Mouse (Mus musculus): Measurements from ENCODE around the gene Ccn5. TPM values are rescaled to one million over a fixed set of nuclear protein-coding genes. Genes with fewer than 3 reads are reported as not detected.

Gene Ccn5
- total and polyA plus RNA-seq, 3 experiments, result not detected

DNA sequence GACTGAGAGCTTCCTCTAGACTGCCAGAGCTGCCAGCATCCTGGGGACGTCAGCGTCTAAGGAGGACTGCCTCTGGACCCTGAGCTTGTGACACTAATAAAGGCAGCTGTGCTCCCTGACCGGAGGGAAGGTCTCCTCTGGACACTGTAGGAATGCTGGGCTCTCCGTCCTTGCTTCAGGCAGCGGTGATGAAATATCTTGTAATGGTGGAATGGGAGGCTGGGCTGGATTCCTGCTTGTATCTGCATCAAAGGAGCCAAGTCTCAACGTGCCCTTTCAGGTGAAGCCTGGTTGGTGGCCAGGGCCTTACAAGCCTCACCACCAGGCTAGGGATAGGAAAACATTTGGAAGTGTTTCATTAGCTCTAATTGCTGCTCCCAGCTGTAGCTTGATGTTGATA, 33.6 kb upstream of the Ccn5 start:
- no peak overlapping the region for H3K4me3 ChIP-seq (ENCODE audit: low read depth, low read length)
- peaks cover 5% of the 10 kb centered on the region for H3K27me3 ChIP-seq (ENCODE audit: insufficient read depth, low read length)
- no peaks in the 10 kb centered on the region for H3K36me3 ChIP-seq (replicated peaks)
- TF ChIP-seq TAL1 (conservative IDR thresholded peaks at IDR 0.05; ENCODE audit: low read depth, low read length), result no peak
- no peak for TF ChIP-seq GATA2 (IDR thresholded peaks at IDR 0.05; ENCODE audit: borderline replicate concordance, low read depth, low read length)
- no peak for TF ChIP-seq POLR2AphosphoS5 (IDR thresholded peaks at IDR 0.05; ENCODE audit: insufficient replicate concordance, low read depth, low read length)
- TF ChIP-seq CTCF (IDR thresholded peaks at IDR 0.05; ENCODE audit: low read depth, low read length), result no peak
- TF ChIP-seq GATA1 (IDR thresholded peaks at IDR 0.05; ENCODE audit: borderline replicate concordance, low read length), result no peak
- no peaks in the 10 kb centered on the region for H3K9me3 ChIP-seq (replicated peaks)
- H3K4me1 ChIP-seq (ENCODE audit: insufficient read depth, low read depth, low read length), result no peaks in the 10 kb centered on the region
- ATAC-seq (ENCODE audit: extremely low read depth, insufficient number of reproducible peaks, low FRiP score, poor library complexity, severe bottlenecking) (no peak), DNase-seq (ENCODE audit: low spot score) (no peak)

- H3K27me3 ChIP-seq (ENCODE audit: insufficient read depth, low read length), result peaks cover 5% of the 10 kb centered on the region
- H3K36me3 ChIP-seq (replicated peaks), result no peaks in the 10 kb centered on the region
- H3K9me3 ChIP-seq (replicated peaks), result no peaks in the 10 kb centered on the region
- ATAC-seq (ENCODE audit: extremely low read depth, insufficient number of reproducible peaks, low FRiP score, poor library complexity, severe bottlenecking) (peak; percentile 22; the same call in 1 of the 2 replicates), DNase-seq (ENCODE audit: low spot score) (peak; percentile 66)
- no peak overlapping the region for H3K4me3 ChIP-seq (ENCODE audit: low read depth, low read length)
- TF ChIP-seq CTCF (IDR thresholded peaks at IDR 0.05; ENCODE audit: low read depth, low read length) (peak; percentile 64), GATA1 (IDR thresholded peaks at IDR 0.05; ENCODE audit: borderline replicate concordance, low read length) (no peak), POLR2AphosphoS5 (IDR thresholded peaks at IDR 0.05; ENCODE audit: insufficient replicate concordance, low read depth, low read length) (no peak)
- no peaks in the 10 kb centered on the region for H3K4me1 ChIP-seq (ENCODE audit: insufficient read depth, low read depth, low read length)
Observed at GRCm38 (mm10) chr2:163787709-163788108, 33.0 kb upstream of the Ccn5 start.

- TF ChIP-seq TAL1 (conservative IDR thresholded peaks at IDR 0.05; ENCODE audit: low read depth, low read length), result no peak
- TF ChIP-seq GATA1 (IDR thresholded peaks at IDR 0.05; ENCODE audit: borderline replicate concordance, low read length), result no peak
- no peak for TF ChIP-seq POLR2AphosphoS5 (IDR thresholded peaks at IDR 0.05; ENCODE audit: insufficient replicate concordance, low read depth, low read length)
- no peak for TF ChIP-seq GATA2 (IDR thresholded peaks at IDR 0.05; ENCODE audit: borderline replicate concordance, low read depth, low read length)
- no peak for TF ChIP-seq CTCF (IDR thresholded peaks at IDR 0.05; ENCODE audit: low read depth, low read length)
- H3K9me3 ChIP-seq (replicated peaks), result no peaks in the 10 kb centered on the region
- ATAC-seq (ENCODE audit: extremely low read depth, insufficient number of reproducible peaks, low FRiP score, poor library complexity, severe bottlenecking), result no peak
- H3K27me3 ChIP-seq (ENCODE audit: insufficient read depth, low read length), result peaks cover 5% of the 10 kb centered on the region
- no peaks in the 10 kb centered on the region for H3K36me3 ChIP-seq (replicated peaks)
- peak; percentile 10 for DNase-seq (ENCODE audit: low spot score)
- H3K4me3 ChIP-seq (ENCODE audit: low read depth, low read length), result no peak overlapping the region
- no peaks in the 10 kb centered on the region for H3K4me1 ChIP-seq (ENCODE audit: insufficient read depth, low read depth, low read length)
Observed at GRCm38 (mm10) chr2:163788484-163788883, 32.2 kb upstream of the Ccn5 start.

- no peak overlapping the region for H3K4me3 ChIP-seq (ENCODE audit: low read depth, low read length)
- no peaks in the 10 kb centered on the region for H3K36me3 ChIP-seq (replicated peaks)
- no peak for TF ChIP-seq GATA1 (IDR thresholded peaks at IDR 0.05; ENCODE audit: borderline replicate concordance, low read length)
- TF ChIP-seq POLR2AphosphoS5 (IDR thresholded peaks at IDR 0.05; ENCODE audit: insufficient replicate concordance, low read depth, low read length), result no peak
- TF ChIP-seq TAL1 (conservative IDR thresholded peaks at IDR 0.05; ENCODE audit: low read depth, low read length), result no peak
- no peak for TF ChIP-seq CTCF (IDR thresholded peaks at IDR 0.05; ENCODE audit: low read depth, low read length)
- no peak for TF ChIP-seq GATA2 (IDR thresholded peaks at IDR 0.05; ENCODE audit: borderline replicate concordance, low read depth, low read length)
- H3K27me3 ChIP-seq (ENCODE audit: insufficient read depth, low read length), result peaks cover 3% of the 10 kb centered on the region
- no peaks in the 10 kb centered on the region for H3K9me3 ChIP-seq (replicated peaks)
- DNase-seq (ENCODE audit: low spot score) (no peak), ATAC-seq (ENCODE audit: extremely low read depth, insufficient number of reproducible peaks, low FRiP score, poor library complexity, severe bottlenecking) (no peak)
- no peaks in the 10 kb centered on the region for H3K4me1 ChIP-seq (ENCODE audit: insufficient read depth, low read depth, low read length)
Observed at GRCm38 (mm10) chr2:163798411-163798810, 22.2 kb upstream of the Ccn5 start.

DNA sequence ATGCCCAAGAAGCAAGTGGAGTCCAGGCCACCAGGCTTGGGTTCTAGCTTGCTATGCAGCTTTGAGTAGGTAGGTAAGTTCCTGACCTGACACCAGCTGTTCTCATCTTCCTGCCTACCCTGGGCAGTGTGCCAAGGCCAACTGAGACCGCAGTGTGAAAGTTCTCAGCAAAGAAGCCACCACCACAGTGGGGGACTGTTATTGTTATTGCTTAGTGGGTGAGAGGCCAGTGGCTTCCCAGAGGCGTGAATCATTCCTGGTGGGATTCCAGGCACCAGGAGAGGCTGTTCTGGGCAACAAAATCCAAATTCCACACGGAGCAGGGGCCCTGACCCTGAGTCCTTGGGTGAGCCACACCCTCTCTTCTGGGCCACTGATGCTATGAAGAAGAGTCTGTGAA, 19.8 kb upstream of the Ccn5 start:
- no peak for TF ChIP-seq TAL1 (conservative IDR thresholded peaks at IDR 0.05; ENCODE audit: low read depth, low read length)
- TF ChIP-seq CTCF (IDR thresholded peaks at IDR 0.05; ENCODE audit: low read depth, low read length), result no peak
- no peak for TF ChIP-seq GATA1 (IDR thresholded peaks at IDR 0.05; ENCODE audit: borderline replicate concordance, low read length)
- no peak for TF ChIP-seq POLR2AphosphoS5 (IDR thresholded peaks at IDR 0.05; ENCODE audit: insufficient replicate concordance, low read depth, low read length)
- TF ChIP-seq GATA2 (IDR thresholded peaks at IDR 0.05; ENCODE audit: borderline replicate concordance, low read depth, low read length), result no peak
- H3K27me3 ChIP-seq (ENCODE audit: insufficient read depth, low read length), result peaks cover 3% of the 10 kb centered on the region
- H3K9me3 ChIP-seq (replicated peaks), result no peaks in the 10 kb centered on the region
- H3K4me3 ChIP-seq (ENCODE audit: low read depth, low read length), result no peak overlapping the region
- ATAC-seq (ENCODE audit: extremely low read depth, insufficient number of reproducible peaks, low FRiP score, poor library complexity, severe bottlenecking) (no peak), DNase-seq (ENCODE audit: low spot score) (no peak)
- H3K4me1 ChIP-seq (ENCODE audit: insufficient read depth, low read depth, low read length), result no peaks in the 10 kb centered on the region
- no peaks in the 10 kb centered on the region for H3K36me3 ChIP-seq (replicated peaks)

DNA sequence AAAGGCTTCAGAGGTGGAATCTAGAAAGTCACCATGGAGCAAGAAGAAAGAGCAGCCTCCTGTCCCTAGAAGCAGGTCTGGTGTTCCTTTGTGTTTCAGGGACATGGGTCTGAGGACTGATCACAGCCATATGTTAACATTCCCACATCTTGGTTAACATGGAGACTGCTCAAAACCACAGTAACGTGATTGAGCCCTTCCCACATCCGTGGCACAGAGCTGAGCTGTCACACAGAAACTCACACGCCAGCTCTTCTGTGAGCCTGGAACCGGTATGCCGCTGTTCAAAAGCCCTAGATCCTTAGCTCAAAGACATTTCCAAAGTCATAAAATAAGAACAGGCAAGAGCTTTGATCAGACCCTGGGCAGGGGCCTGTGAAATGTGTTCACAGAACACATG, 19.3 kb upstream of the Ccn5 start:
- no peak overlapping the region for H3K4me3 ChIP-seq (ENCODE audit: low read depth, low read length)
- no peaks in the 10 kb centered on the region for H3K4me1 ChIP-seq (ENCODE audit: insufficient read depth, low read depth, low read length)
- DNase-seq (ENCODE audit: low spot score) (no peak), ATAC-seq (ENCODE audit: extremely low read depth, insufficient number of reproducible peaks, low FRiP score, poor library complexity, severe bottlenecking) (no peak)
- H3K9me3 ChIP-seq (replicated peaks), result no peaks in the 10 kb centered on the region
- H3K36me3 ChIP-seq (replicated peaks), result no peaks in the 10 kb centered on the region
- TF ChIP-seq GATA2 (IDR thresholded peaks at IDR 0.05; ENCODE audit: borderline replicate concordance, low read depth, low read length), result no peak
- no peak for TF ChIP-seq CTCF (IDR thresholded peaks at IDR 0.05; ENCODE audit: low read depth, low read length)
- no peak for TF ChIP-seq TAL1 (conservative IDR thresholded peaks at IDR 0.05; ENCODE audit: low read depth, low read length)
- no peak for TF ChIP-seq POLR2AphosphoS5 (IDR thresholded peaks at IDR 0.05; ENCODE audit: insufficient replicate concordance, low read depth, low read length)
- TF ChIP-seq GATA1 (IDR thresholded peaks at IDR 0.05; ENCODE audit: borderline replicate concordance, low read length), result no peak
- peaks cover 3% of the 10 kb centered on the region for H3K27me3 ChIP-seq (ENCODE audit: insufficient read depth, low read length)

Data from G1E (cell line).